Mouse (Mus musculus) E14TG2a.4 (cell line): ENCODE data around the gene Hsf2bp.

Source experiments
- H3K27me3 ChIP-seq: 2 replicates; pipeline ENCODE4 v1.6.1; 2014; ENCODE audit warnings: low read length, control low read depth; ENCODE audit not compliant: insufficient read depth
- H3K36me3 ChIP-seq: 2 replicates; pipeline ENCODE4 v1.6.1; 2014; ENCODE audit warnings: low read length, control low read depth; ENCODE audit not compliant: insufficient read depth
- H3K4me1 ChIP-seq: replicated peaks from 2 replicates; pipeline ENCODE4 v1.6.1; 2014; ENCODE audit warnings: low read depth, low read length, control low read depth
- H3K4me3 ChIP-seq: replicated peaks from 2 replicates; pipeline ENCODE4 v1.5.1; 2014; ENCODE audit warnings: mild to moderate bottlenecking, low read length
- H3K9me3 ChIP-seq: 2 replicates; pipeline ENCODE4 v1.6.1; 2014; ENCODE audit warnings: low read length, control low read depth
- CTCF ChIP-seq: conservative IDR thresholded peaks from 2 replicates; pipeline ENCODE4 v1.5.1; 2014; ENCODE audit warnings: low read length
- NANOG ChIP-seq: IDR thresholded peaks from 2 replicates; pipeline ENCODE4 v1.6.1; 2014; ENCODE audit warnings: borderline replicate concordance, low read length, mixed read lengths
- POU5F1 ChIP-seq: IDR thresholded peaks from 2 replicates; pipeline ENCODE4 v1.6.1; 2014; ENCODE audit warnings: low read length, borderline replicate concordance

Gene Hsf2bp

DNA sequence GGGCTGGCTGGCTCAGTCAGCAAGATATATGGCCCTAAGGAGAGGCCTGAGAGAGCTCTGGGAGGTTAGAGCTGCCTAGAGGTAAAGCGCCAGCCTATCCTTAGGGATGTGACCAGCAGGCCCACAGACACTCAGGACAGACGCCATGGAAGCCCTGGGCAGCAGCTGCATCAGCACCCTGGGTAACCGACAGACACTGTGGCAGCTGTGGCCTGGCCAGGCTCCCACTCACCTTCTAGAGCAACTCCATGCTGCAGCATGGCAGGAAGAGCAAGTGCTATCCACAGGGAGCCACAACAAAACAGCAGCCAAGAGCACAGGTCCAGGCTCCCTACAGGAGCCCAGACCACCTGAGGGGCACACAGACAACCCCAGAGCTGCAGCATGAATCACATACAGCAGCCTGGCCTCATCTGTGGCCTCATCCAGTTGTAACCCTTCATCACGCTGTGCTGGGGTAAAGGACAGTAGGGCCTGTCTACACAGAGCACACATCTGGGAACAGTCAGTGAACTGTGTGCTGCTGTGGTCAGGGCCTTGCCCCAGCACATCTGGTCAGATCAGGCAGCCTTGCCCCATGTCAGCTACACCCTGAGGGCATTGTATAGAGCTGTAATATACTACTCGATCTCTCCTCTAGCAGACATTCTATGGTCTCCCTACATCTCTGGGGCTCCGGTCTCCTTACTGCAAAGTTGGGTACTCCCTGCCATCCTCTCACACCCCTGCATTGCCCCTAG is 100.9 kb downstream of the Hsf2bp start:
- Histone ChIP-seq H3K4me3 (no peak overlapping the region), H3K36me3 (peaks cover 15% of the 10 kb centered on the region), H3K4me1 (peaks cover 64% of the 10 kb centered on the region), H3K9me3 (no peaks in the 10 kb centered on the region), H3K27me3 (no peaks in the 10 kb centered on the region)
- TF ChIP-seq CTCF = no peak
- no peak for TF ChIP-seq NANOG
- no peak for TF ChIP-seq POU5F1

DNA sequence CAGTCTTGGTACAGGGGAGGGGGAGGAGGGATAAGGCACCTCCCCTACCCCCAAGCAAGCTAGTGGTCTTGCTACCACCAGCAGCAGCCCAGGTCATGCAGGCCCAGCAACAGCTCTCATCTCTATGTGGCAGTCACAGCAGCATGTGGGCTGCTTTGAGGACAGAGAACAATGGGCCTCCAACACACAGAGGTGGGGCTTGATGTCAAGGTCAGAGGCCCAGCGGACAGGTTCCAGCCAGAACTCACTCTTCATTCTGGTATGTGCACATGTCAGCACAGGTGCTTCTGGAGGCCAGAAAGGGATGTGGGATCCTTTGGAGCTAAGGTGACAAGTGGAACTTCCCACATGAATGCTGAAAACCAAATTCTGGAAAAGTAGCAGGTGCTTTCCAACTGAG is 102.2 kb downstream of the Hsf2bp start:
- H3K9me3 ChIP-seq = no peaks in the 10 kb centered on the region
- H3K27me3 ChIP-seq = no peaks in the 10 kb centered on the region
- peaks cover 4% of the 10 kb centered on the region for H3K36me3 ChIP-seq
- peaks cover 71% of the 10 kb centered on the region for H3K4me1 ChIP-seq
- no peak overlapping the region for H3K4me3 ChIP-seq
- TF ChIP-seq POU5F1 (no peak), CTCF (no peak), NANOG (no peak)

DNA sequence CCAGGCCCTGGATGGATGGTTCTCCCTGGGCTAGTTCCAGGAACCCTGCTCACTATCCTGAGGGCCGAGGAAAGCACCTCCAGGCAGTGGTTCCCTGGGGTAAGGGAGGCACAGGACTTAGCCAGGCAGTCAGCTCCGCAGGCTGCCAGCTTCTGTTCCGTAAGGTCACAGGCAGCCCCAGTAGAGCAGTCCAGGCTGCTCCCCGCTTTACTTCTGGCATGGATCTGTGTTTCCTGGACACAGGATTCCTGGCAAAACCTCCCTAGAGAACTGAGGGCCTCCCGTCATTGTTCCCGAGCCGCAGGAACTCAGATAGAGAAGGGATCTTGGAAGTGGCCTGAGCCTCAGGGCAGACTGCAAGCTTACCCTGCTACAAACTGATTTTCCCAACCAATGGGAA is 104.7 kb downstream of the Hsf2bp start:
- TF ChIP-seq CTCF (no peak), POU5F1 (no peak), NANOG (no peak)
- no peaks in the 10 kb centered on the region for H3K36me3 ChIP-seq
- H3K27me3 ChIP-seq = no peaks in the 10 kb centered on the region

DNA sequence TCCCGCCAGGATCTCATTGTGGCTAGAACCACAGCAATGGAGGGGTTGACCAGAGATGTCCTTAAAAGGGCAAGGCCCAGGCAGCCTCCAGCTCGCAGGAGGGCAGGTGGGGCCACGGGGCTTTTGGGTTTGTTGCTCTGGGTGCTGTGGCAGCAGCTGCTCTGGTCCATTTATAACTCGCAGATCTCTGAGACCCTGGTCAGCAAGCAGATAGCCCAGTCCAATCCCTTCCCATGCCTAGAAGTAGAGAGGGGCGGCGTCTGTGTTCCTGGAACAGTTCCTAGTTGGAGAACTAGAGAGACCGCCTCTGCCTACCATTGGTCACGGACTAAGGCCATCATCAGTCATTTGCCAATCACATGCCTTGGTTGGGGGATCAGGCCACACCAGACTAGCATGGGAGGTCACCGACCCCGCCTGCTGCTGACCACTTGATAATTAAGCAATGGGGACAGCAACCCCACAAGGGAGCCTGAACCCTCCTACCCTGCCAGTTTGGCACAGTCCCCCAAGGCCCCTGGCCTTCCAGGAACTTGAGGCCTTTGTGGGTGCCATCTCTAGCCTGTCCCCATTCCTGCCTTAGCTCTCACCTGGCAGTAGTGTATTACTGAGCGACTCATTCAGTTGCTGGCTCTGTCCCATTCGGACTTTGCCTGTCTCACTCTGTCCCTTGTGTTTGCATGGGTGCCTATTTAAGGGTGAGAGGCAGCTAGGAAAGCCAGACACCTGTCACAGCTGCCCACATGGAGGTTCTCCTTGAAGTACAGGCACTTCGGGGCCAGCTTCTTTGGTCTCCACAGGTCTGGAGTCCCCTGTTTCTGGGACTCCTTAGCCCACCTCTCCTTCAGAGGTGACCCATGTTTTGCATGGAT is 106.1 kb downstream of the Hsf2bp start:
- Histone ChIP-seq H3K4me3 (peak overlapping the region; percentile 45), H3K36me3 (no peaks in the 10 kb centered on the region), H3K27me3 (no peaks in the 10 kb centered on the region), H3K9me3 (no peaks in the 10 kb centered on the region), H3K4me1 (peaks cover 56% of the 10 kb centered on the region)
- TF ChIP-seq POU5F1 = no peak
- no peak for TF ChIP-seq CTCF
- no peak for TF ChIP-seq NANOG

More for the DNA sequence above, 104.7 kb downstream of the Hsf2bp start:
- Histone ChIP-seq H3K4me1 (peaks cover 57% of the 10 kb centered on the region), H3K4me3 (0 out of 2 replicates have a peak overlapping the region, but pooled peaks have one; percentile 11), H3K9me3 (no peaks in the 10 kb centered on the region)

DNA sequence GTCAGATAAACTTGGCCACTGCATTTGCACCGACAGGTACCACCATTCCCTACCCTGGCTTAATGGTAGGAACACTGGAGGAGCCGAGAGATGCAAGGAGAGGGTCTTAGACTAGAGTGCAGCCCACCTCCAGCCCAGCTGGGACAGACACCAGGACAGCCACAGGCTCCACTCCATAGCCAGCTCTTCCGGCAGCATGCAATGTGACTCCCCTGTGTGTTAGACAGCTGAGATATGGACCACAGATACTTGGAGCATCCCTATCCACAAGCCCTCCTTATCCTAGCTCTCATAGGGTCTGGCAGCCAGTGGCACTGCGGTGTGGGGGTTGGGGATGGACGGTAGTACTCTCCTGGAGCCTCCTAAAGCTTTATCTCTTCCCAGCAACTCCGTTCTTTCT is 107.1 kb downstream of the Hsf2bp start:
- peaks cover 50% of the 10 kb centered on the region for H3K4me1 ChIP-seq
- no peaks in the 10 kb centered on the region for H3K9me3 ChIP-seq
- 0 out of 2 replicates have a peak overlapping the region, but pooled peaks have one; percentile 45 for H3K4me3 ChIP-seq
- no peaks in the 10 kb centered on the region for H3K27me3 ChIP-seq
- no peaks in the 10 kb centered on the region for H3K36me3 ChIP-seq
- no peak for TF ChIP-seq NANOG
- no peak for TF ChIP-seq POU5F1
- TF ChIP-seq CTCF = no peak

DNA sequence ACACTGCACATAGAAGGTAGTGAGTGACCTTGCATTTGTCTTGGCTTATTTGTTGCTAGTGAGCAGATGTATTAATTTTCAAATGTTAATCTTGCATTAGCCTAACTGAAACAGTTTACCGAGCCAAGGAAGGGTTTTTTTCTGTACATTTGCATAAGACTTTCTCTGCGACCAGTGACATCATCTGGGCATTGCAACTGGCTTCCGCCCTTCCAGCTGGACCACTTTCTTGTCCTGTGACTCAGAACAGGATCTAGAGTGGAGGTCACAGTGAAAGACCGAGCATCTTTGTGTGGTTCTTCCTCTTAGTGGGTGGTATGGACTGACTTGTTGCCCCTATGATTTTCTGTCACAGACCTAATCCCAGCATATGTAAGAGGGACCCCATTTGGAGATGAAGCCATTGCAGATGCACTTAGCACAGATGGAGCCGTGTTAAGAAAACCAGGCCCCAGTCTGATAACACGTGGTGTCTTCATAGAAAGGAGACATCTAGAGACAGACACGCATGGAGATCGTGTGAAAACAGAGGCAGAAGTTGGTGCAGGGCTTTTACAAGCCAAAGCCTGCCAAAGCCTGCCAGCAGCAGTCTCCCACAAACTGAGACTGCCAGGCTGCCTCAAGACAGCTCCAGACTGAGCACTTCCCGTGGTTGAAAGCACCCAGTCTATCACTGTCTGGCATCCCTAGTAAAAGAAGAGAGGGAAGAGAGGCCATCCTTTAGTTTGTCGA is 108.1 kb downstream of the Hsf2bp start:
- Histone ChIP-seq H3K36me3 (no peaks in the 10 kb centered on the region), H3K9me3 (no peaks in the 10 kb centered on the region), H3K4me1 (peaks cover 40% of the 10 kb centered on the region), H3K4me3 (no peak overlapping the region), H3K27me3 (no peaks in the 10 kb centered on the region)
- TF ChIP-seq CTCF (no peak), POU5F1 (no peak), NANOG (no peak)

DNA sequence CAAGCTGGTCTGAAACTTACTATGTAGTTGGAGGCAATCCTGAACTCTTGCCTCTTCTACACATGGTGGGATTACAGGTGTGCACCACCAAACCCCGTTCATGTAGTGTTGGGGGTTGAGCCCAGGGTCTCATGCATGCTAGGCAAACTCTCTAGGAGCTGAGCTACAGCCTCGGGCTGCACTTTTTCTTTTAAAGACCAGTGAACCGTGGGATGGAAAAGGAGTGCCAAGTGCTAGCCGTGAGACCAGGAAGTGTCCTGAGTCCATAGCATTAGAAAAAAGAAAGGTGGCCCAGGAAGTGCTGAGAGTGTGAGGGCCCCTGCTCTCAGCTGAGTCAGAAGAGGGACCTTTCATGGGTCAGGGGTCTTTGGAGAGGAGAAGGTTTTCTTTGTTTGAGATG is 111.9 kb downstream of the Hsf2bp start:
- Histone ChIP-seq H3K4me1 (peaks cover 25% of the 10 kb centered on the region), H3K36me3 (no peaks in the 10 kb centered on the region), H3K4me3 (no peak overlapping the region), H3K9me3 (peaks cover 7% of the 10 kb centered on the region; the same call in 1 of the 2 replicates), H3K27me3 (no peaks in the 10 kb centered on the region)
- TF ChIP-seq POU5F1 (no peak), NANOG (no peak), CTCF (no peak)

DNA sequence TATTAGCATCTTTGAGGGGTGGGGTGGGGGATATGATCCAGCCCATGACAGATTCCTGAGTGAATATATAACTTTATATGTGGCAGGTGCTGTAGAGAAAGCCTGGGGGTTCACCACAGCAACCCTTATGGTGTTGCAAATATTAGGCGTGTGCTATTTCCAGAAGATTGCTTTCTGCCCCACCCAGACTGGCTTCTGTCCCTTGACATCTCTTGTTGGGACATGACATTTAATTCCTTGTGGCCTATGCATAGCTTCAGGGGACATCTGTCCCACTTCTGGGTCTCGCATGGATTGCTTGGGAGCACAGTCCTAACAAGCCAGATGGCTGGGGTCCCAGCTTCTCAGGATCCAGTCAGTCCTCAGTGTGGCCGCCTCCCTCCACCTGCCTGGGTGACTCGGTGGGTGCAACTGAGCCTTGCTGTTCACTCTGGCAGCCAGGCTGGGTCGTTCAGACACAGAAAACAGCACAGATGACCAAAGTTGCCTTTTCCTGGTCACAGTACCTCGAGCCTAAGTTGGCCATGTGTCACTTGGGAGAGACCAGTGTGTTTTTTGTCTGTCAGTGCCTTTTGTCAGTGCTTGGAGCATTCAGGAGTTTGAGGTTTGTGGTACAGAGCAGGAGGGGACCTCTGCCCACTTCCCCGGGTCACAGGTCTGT is 112.7 kb downstream of the Hsf2bp start:
- TF ChIP-seq CTCF = no peak
- no peak for TF ChIP-seq NANOG
- TF ChIP-seq POU5F1 = no peak
- H3K27me3 ChIP-seq = no peaks in the 10 kb centered on the region

More for the DNA sequence above, 112.7 kb downstream of the Hsf2bp start:
- H3K4me3 ChIP-seq = no peak overlapping the region
- H3K36me3 ChIP-seq = no peaks in the 10 kb centered on the region
- H3K4me1 ChIP-seq = peaks cover 23% of the 10 kb centered on the region
- peaks cover 7% of the 10 kb centered on the region; the same call in 1 of the 2 replicates for H3K9me3 ChIP-seq
